Mouse (Mus musculus) activated CD4-positive, CD25-positive, alpha-beta regulatory T cell, adult 9 weeks (primary cell): ENCODE results near the gene Mroh9. TPM values are rescaled to one million over a fixed set of nuclear protein-coding genes. Genes with fewer than 3 reads are reported as not detected.

Experiments
- polyA plus RNA-seq: library from polyadenylated mRNA; unstranded; fragments of 100-300 nt; shearing (Covaris generic); gene quantifications from one replicate; pipeline ENCODE4 v1.2.1, GENCODE M21; 2017

The Mroh9 gene
- polyA plus RNA-seq, result not detected

DNA sequence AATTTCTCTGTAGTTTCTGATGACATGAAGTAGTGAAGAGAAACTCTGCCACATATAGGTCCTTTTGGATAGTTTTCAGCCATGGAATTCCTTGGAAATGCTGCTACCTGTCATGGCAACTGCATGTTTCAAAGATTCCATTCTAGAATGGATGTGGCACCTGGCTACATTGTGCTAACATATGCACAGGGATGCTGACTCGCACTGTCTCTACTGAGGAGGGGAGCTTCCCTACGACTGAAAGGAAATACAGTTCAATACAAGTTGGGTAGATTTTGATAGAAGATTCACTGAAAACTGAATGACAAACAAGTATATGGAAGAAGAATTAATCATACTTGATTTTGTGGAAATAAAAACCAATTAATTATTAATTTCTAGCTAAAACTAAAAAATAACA, at the start of gene Mroh9:
Gene Mroh9, minus strand, starts transcription at position 101 of the 400 bp plus-strand sequence.

DNA sequence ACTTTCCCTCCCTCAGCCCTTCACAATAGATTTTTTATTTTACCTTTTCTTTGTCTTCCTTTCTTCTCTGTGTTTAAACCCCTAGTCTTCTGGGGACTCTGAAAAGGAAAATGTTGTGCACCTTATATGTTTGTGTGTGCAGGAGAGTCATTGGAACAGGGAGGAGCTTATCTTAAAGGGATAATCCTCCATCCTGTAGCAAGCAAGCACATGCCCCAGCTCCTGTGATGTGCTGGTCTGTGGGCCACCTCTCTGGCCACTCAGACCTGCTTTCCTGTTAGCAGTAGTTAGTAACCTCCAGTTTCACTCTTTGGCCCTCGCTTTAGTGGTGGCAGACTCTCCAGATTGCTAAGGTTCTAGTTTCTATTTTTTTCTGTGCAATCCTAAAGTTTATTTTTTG, 101.0 kb downstream of the Mroh9 start, which contains the start of gene Fmo3:
Gene Fmo3, minus strand, starts transcription at position 101 of the 400 bp plus-strand sequence.

Other genes with a start within 250 kb of the Mroh9 start
- not detected for gene Fmo1, start 219.1 kb downstream of the Mroh9 start, polyA plus RNA-seq
- not detected for gene Fmo2, start 186.9 kb downstream of the Mroh9 start, polyA plus RNA-seq
- not detected for gene Fmo6, start 148.2 kb downstream of the Mroh9 start, polyA plus RNA-seq
- not detected for gene Fmo3, start 101.1 kb downstream of the Mroh9 start, polyA plus RNA-seq
- gene Prrx1, start 228.0 kb upstream of the Mroh9 start, polyA plus RNA-seq, result not detected